Mouse (Mus musculus) liver, adult 2 months (tissue): ENCODE results near the gene Bclaf1. TPM values are rescaled to one million over a fixed set of nuclear protein-coding genes. Genes with fewer than 3 reads are reported as not detected.

Experiments
- DNase-seq: peaks from one replicate; pipeline ENCODE4 v3.0.0-alpha.2; 2011; ENCODE audit warnings: low read depth, low spot score; ENCODE audit errors: extremely low read depth
- H3K27ac ChIP-seq: fragments of 200-500 bp; replicated peaks from 2 replicates; pipeline ENCODE4 v1.5.1; 2012; ENCODE audit warnings: low read depth, mild to moderate bottlenecking, control low read depth, inconsistent platforms, low read length; ENCODE audit not compliant: insufficient read depth
- H3K27me3 ChIP-seq: fragments of 200-500 bp; 2 replicates; pipeline ENCODE4 v1.6.1; 2012; ENCODE audit warnings: mild to moderate bottlenecking, moderate library complexity, low read length, inconsistent platforms; ENCODE audit not compliant: control insufficient read depth, insufficient read depth
- H3K36me3 ChIP-seq: fragments of 200-500 bp; 2 replicates; pipeline ENCODE4 v1.6.1; 2012; ENCODE audit warnings: low read length, inconsistent platforms; ENCODE audit not compliant: control insufficient read depth, insufficient read depth
- H3K4me1 ChIP-seq: fragments of 200-500 bp; 2 replicates; pipeline ENCODE4 v1.6.1; 2011; ENCODE audit warnings: low read length; ENCODE audit not compliant: control insufficient read depth, insufficient read depth
- H3K4me3 ChIP-seq: fragments of 200-500 bp; 2 replicates; pipeline ENCODE4 v1.5.1; 2011; ENCODE audit warnings: low read depth, mild to moderate bottlenecking, control low read depth, low read length, moderate library complexity; ENCODE audit not compliant: insufficient read depth
- H3K79me2 ChIP-seq: fragments of 200-500 bp; 2 replicates; pipeline ENCODE4 v1.6.1; 2012; ENCODE audit warnings: inconsistent platforms, mild to moderate bottlenecking, low read length, moderate library complexity; ENCODE audit not compliant: control insufficient read depth, insufficient read depth
- H3K9ac ChIP-seq: fragments of 200-500 bp; 2 replicates; pipeline ENCODE4 v1.6.1; 2012; ENCODE audit warnings: low read depth, mild to moderate bottlenecking, control low read depth, inconsistent platforms, low read length
- CTCF ChIP-seq: fragments of 200-500 bp; IDR thresholded peaks from 2 replicates; pipeline ENCODE4 v1.5.1; 2011; ENCODE audit warnings: low read depth, low read length, control low read depth
- POLR2A ChIP-seq: fragments of 200-500 bp; IDR thresholded peaks from 2 replicates; pipeline ENCODE4 v1.6.1; 2011; ENCODE audit warnings: low read length, control low read depth; ENCODE audit not compliant: insufficient read depth; ENCODE audit errors: extremely low read depth
- WGBS: fragments of 180-500 bp; shearing (Covaris S2); methylation state at CpG from one replicate; pipeline ENCODE4 v1.1.7; 2018; 5-methylcytosine and 5-hydroxymethylcytosine counted together
- polyA plus RNA-seq: library from polyadenylated mRNA; depleted of rRNA; stranded (reverse); fragments of >200 nt; gene quantifications from 2 replicates; pipeline ENCODE4 v1.2.3, GENCODE M21; 2012
- total RNA-seq: library from RNA; depleted of rRNA; stranded (reverse); fragments of >200 nt; gene quantifications from 2 replicates; pipeline ENCODE4 v1.2.3, GENCODE M21; 2014

Bclaf1 gene
- total and polyA plus RNA-seq, 2 experiments: 6.9 to 73.1 TPM

DNA sequence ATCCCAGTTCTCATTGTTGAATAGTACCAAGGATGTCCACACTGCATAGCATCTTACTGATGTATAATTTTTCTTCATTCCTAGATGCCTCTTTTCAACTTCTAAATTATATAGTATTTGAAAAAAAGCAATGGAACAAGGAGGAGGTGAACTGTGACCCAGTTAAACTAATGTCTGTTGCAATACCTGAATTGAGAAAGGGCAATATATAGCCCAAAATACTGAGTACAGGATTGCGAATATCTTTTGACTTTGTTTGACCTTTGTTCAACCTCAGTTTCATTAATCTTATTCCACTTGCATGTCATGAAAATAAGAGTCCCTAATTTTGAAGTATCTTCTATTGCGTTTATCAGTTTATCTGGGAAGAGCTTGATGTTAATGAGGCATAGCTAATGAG, 19.0 kb downstream of the Bclaf1 start:
- peak; percentile 61 for DNase-seq
- WGBS: 41% methylated on average over 2 of the region's 2 CpGs
- peaks cover 59% of the 10 kb centered on the region for H3K36me3 ChIP-seq
- no peak for TF ChIP-seq CTCF
- no peak for TF ChIP-seq POLR2A
- no peak overlapping the region for H3K4me3 ChIP-seq
- no peaks in the 10 kb centered on the region for H3K27me3 ChIP-seq
- H3K9ac ChIP-seq: no peak overlapping the region
- H3K79me2 ChIP-seq: no peaks in the 10 kb centered on the region; the same call in 1 of the 2 replicates
- H3K4me1 ChIP-seq: peaks cover 9% of the 10 kb centered on the region; the same call in 1 of the 2 replicates
- no peak overlapping the region for H3K27ac ChIP-seq

DNA sequence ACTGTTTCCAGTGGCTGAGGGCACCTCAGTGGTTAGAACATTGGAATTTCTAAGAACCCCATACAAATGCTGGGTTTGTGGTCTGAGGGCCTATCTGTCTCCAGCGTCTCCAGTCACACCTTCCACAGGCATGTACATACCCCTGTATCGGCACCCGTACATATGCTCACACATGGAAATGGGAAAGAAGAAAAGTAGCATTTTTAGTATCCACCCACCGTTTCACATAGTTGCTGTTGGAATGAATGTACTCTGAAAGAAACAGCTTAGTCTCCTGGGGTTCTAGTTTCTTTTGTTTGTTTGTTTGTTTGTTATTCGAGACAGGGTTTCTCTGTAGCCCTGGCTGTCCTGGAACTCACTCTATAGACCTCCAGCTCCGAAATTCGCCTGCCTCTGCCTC, 25.6 kb downstream of the Bclaf1 start:
- H3K27ac ChIP-seq: no peak overlapping the region
- H3K27me3 ChIP-seq: no peaks in the 10 kb centered on the region
- WGBS: 90% methylated on average over 7 of the region's 7 CpGs
- no peaks in the 10 kb centered on the region for H3K4me1 ChIP-seq
- H3K9ac ChIP-seq: no peak overlapping the region
- H3K79me2 ChIP-seq: no peaks in the 10 kb centered on the region; the same call in 1 of the 2 replicates
- TF ChIP-seq CTCF (no peak), POLR2A (no peak)
- no peak for DNase-seq
- H3K4me3 ChIP-seq: no peak overlapping the region
- H3K36me3 ChIP-seq: peaks cover 69% of the 10 kb centered on the region

DNA sequence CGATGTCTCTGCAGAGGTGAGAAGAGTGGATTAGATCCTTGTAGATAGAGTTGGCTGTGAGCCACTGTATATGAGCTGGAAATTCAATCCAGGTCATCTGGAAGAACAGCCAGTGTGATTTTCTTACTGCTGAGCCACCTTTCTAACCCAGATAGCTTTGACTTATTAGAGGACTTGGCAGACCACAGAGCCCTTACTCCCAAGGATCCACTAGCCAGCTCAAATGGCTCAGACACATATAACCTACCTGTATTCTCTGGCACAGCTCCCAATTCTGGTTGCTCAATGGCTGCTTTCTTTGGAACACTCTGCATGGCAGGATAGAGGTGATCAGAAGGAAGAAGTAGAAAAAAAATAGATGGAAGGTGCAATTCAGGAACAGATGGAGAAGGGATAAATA, 33.5 kb downstream of the Bclaf1 start:
- Histone ChIP-seq H3K4me1 (peaks cover 2% of the 10 kb centered on the region; the same call in 1 of the 2 replicates), H3K27ac (peak overlapping the region; percentile 36; the same call in 1 of the 2 replicates), H3K27me3 (no peaks in the 10 kb centered on the region), H3K9ac (no peak overlapping the region), H3K4me3 (no peak overlapping the region), H3K36me3 (peaks cover 36% of the 10 kb centered on the region), H3K79me2 (no peaks in the 10 kb centered on the region)
- peak; percentile 79 for DNase-seq
- TF ChIP-seq POLR2A (no peak), CTCF (no peak)
- WGBS: 20% methylated on average over 1 of the region's 1 CpGs

DNA sequence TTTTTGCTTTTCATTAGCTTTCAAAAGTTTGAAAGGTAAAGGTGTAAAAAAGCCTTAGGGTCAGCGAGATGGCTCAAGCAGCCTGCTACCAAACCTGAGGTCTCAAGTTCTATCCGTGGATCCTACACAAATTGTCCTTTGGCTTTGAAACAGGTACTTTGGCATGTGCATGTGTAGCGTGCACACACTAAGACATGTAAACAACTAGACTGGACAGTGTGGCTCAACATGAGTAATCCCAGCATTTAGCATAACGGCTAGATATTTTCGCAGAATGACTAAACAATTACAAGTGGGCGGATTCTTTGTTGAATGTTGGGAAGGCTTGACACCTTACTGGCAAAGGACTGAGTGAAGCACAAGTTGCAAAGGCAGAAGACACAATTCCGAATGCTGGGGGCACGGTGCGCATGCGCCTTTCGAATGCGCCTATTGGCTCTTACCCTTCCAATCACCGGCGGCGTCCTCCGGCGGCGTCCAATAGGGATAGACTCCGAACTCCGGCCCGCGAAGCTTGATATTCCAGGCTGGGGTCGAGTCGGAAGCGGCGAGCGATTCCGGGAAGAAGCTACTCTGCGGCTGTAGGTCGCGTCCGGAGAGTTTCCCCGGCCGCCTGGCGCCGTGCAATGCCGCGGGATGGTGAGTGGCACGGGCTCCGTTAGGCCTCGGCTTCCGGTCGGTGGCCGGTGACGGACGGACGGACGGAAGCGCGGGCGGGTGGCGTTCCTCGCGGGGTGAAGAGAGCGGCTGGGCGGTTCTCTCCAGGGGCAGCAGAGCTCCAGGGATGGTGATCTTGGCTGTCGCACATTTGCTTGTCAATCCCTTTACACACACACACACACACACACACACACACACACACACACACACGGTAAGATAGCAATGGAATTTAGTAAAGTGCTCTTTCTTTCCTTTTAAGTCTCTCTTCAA, 35.3 kb downstream of the Bclaf1 start, which contains the start of gene Mtfr2:
Mtfr2 (plus strand) TSS at position 486 of the 930 bp plus-strand sequence.
- no peaks in the 10 kb centered on the region for H3K79me2 ChIP-seq
- WGBS: under 1% methylated on average over 50 of the region's 58 CpGs
- H3K27me3 ChIP-seq: no peaks in the 10 kb centered on the region
- peaks cover 26% of the 10 kb centered on the region for H3K36me3 ChIP-seq
- H3K27ac ChIP-seq: no peak within 1 kb of the TSS
- H3K9ac ChIP-seq: peak within 1 kb of the TSS; percentile 31; the same call in 1 of the 2 replicates
- peaks cover 2% of the 10 kb centered on the region; the same call in 1 of the 2 replicates for H3K4me1 ChIP-seq
- peak; percentile 80 for DNase-seq
- TF ChIP-seq CTCF (no peak), POLR2A (0 out of 2 replicates have a peak, but pooled peaks have one; percentile 8)
- H3K4me3 ChIP-seq: peak within 1 kb of the TSS; percentile 69

DNA sequence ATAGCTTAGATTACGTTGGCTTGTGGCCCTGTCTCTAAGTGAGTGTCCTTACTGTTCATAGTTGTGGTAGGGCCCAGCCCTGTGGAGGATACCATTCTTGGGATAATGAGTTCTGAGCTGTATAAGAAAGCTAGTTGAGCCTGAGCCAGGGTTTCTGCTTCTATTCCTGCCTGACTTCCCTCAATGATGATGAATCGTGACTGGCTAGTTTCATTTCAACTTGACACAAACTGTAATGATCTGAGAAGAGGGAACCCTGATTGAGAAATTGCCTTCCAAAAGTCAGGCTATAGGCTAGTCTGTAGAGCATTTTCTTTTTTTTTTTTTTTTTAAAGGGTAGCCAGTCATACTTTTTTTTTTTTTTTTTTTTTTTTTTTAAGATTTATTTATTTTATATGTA, 36.6 kb downstream of the Bclaf1 start:
- no peak for TF ChIP-seq POLR2A
- no peak for TF ChIP-seq CTCF
- Histone ChIP-seq H3K27ac (no peak overlapping the region), H3K36me3 (peaks cover 13% of the 10 kb centered on the region), H3K4me3 (no peak overlapping the region), H3K79me2 (no peaks in the 10 kb centered on the region), H3K27me3 (no peaks in the 10 kb centered on the region), H3K4me1 (peaks cover 2% of the 10 kb centered on the region; the same call in 1 of the 2 replicates), H3K9ac (no peak overlapping the region)
- 89% methylated on average over 2 of the region's 2 CpGs for WGBS
- DNase-seq: no peak
